Mouse (Mus musculus) inflammation-experienced regulatory T-cells, adult 6 months (primary cell): ENCODE data around the gene Ciao1. TPM values are rescaled to one million over a fixed set of nuclear protein-coding genes. Genes with fewer than 3 reads are reported as not detected.
"Not testable (repeated sequence)": the region's sequence is repeated elsewhere in the genome, so short reads cannot be mapped to it uniquely, and the experiment has no call there.

Experiments
- ATAC-seq: one replicate; pipeline ENCODE4 v1.8.0; 2017
- polyA plus RNA-seq, 3 experiments: library from polyadenylated mRNA; unstranded; fragments of 100-300 nt; shearing (Covaris generic); gene quantifications; one replicate each; pipeline ENCODE4 v1.2.1; 2017

Gene Ciao1
- polyA plus RNA-seq: 10 to 100 TPM; 39.3 to 59.1 (median 51.3) TPM

DNA sequence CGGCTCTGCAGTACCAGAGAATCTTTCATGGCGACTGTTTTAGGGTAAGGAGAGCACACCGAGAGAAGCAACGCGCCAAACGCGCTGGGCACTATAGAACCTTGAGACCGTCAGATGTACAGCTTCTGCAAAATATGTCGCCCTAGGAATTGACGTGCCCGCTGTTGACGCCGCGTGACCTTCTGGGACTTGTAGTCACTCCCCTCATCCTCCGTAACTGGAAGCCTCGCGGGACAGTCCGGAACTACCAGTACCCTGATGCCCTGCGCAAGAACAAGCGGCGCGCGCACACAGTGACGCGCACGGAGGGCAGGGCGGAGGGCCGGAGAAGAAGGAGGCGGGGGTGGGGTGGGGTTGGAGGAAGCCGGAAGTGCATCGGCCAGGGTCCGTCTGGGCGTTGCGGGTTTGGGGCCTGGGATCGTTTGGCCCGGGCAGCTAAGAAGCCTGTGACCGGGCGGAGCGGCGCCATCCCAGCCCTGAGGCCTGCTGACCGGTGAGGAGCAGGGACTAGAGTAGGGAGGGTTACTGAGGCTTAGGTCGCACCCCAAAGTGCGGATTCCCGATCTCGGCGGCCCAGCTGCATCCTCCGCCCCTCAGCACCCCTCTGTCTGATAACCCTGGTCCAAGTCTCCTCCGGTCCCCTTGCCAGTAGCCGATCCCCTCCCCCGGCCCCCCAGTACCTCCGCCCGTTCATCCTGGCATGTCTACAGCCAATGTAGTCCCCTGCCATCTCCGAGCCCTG is at the start of gene Ciao1, which contains the start of gene Tmem127:
Gene Ciao1 (minus strand): TSS at position 225 of the 742 bp plus-strand sequence.
Gene Tmem127 (plus strand): TSS at position 317 of the 742 bp plus-strand sequence.
- peak; percentile 99 for ATAC-seq

DNA sequence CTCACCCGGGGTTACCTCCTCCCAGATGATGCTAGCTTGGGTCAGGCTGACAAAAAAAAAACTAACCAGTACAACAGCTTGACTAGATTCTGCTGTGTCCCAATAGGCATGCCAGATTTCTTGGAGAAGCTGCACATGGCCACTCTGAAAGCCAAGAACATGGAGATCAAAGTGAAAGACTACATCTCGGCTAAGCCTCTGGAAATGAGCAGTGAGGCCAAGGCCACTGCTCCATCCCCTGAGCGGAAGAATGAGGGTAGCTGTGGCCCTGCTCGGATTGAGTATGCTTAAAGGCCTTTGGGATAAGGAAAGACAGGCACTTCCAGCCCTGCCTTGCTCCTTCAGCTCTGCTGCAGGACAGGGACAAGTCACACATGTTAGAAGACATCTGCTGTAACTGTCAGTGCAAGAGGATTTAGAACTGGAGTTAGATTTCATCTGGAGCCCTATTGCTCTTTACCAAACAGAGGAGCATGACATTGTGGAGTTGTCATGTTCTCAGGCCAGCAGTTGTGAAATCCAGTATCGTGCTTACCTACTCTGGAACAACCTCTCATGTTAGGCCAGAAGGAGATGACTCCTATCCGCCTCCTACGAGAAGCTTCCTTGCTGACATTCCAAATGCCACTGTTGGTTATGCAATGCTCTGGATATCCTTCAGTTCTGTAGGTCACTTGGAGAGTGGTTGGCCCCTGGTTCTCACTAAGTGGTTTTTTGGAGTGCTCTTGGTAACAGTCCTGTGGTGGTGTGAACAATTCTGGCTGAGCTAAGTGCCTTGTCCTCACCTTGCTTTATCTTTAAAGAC is 49.6 kb upstream of the Ciao1 start:
- no peak for ATAC-seq

DNA sequence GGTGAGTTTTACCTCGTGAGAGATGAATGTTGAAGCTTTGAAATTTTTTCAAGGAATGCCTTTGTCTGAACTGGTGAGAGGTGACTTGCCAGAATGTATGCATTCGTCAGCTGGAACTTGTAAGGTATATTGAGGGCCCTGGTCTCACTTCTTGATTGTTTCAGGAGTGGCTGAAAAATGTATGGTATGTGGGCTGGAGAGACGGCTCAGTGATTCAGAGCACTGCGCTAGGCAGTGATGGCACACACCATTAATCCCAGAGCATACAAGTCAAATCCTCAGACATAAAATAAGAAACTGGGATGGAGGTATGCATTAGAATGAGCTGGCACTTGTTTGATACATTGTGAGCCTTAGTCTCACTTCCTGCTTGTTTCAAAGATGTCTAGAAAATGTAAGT is 44.6 kb upstream of the Ciao1 start:
- ATAC-seq: no peak

DNA sequence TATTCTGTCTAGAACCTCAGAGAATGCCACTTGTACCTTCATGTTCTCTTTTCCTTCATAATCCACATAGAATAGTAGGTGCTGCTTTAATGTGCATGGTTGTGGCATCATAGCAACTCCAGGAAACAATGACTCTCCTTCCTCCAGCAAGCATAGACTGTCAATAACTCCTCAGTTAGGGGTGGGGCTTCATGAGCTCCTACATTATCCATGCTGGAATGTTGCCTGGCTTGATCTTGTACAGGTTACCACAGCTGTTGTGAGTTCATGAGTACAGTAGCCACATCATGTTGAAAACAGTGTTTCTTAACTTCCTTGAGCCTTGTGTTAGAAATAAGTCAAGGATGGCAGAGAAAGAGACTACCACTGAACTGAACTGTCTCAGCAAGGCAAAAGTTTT is 30.5 kb upstream of the Ciao1 start:
- no peak for ATAC-seq

DNA sequence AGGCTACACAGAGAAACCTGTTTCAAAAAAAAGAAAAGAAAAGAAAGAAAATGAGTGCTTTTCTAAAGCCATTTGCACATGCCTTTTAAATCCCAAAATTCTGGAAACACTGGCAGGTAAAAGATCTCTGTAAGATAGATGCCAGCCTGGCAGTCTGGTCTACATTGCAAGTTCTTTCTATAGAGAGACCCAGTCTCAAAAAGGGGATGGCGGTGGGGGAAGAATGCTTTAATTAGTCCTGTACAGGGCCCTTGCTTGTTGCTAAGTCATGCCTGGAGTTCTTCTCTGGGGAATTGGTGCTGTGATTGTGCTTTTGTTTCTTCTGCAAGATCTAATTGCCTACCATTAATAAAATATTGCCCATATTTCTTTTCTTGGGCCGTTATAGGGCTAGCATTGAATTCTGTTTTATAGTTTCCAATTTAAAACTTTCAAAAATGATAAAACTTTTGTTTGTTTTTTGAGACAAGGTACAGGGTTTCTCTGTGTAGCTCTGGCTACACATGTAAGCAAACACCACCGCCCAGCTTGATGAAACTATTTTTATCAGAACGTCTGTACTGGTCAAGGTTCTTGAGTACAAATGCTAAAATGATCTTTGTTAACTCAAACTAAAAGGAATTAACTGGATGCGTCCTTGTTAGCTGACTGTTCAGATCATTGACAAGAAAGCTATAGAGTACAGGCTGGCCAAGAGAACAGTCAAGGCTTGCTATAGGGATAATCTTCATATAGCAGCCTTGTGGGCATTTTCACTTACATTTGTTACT is 28.1 kb upstream of the Ciao1 start:
- no peak for ATAC-seq

DNA sequence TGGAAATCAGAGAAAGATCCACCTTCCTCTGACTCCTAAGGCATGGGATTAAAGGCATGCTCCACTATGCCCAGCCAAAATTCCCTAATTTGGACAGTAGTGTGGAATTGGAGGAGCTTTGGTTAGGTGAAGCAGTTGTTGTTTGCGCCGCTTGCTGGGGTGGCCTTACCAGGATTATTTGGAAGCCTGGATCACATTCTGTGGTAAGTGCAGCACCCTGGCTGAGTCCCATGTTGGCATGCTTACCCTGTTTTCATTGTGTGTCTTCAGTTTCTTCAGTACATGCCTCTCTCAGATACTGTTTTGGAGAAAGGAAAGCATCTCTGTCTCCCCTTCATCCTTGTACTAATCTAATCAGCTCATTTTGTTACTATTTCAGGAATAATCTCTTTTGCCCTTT is 27.0 kb upstream of the Ciao1 start:
- no peak for ATAC-seq

DNA sequence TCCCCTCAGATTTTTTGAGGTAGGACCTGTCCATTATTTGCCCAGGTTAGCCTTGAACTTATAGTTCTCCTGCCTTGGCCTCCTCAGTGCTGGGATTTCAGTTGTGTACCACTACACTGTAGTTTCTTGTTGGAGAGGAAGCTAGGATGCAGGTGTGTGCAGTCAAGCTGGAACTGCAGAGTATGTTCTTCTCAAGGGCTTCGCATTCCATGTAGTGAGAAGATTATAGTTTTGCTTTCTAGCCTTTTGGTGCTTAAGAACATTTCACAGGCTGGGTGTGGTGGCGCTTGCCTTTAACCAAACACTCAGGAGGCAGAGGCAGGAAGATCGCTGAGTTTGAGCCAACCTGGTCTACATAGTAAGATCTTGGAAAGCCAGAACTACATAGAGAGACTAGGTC is 25.2 kb upstream of the Ciao1 start:
- no peak for ATAC-seq

DNA sequence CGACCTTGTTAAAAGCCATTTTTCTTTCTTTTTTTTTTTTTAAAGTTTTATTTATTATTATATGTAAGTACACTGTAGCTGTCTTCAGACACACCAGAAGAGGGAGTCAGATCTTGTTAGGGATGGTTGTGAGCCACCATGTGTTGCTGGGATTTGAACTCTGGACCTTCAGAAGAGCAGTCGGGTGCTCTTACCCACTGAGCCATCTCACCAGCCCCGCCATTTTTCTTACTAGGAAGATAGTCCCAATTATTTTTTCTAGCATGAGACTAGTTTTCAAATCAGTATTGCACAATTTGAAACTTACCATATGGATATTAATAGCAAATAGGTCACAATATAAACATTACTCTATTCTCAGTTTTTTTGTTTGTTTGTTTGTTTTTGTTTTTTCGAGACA is 24.4 kb upstream of the Ciao1 start:
- ATAC-seq: not testable (repeated sequence)

DNA sequence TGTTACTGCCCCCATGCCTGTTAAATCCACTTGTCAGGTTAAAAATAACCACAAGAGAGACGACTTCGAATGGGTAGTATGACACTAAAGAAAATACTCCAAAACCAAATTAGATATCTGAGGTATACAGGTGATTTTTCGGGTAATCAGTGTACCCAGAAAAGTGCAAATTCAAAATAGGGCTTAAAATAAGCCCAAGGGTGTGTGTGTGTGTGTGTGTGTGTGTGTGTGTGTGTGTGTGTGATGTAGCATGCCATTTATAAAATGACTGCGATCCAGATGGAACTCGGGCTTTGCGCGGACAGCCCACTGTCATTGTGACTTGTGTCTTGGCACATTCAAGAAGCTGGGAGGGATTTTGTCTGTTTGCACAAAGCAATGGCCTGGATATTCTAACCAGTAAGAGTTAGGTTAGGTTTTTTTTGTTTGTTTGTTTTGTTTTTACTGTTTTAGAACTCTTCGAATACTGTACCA is 23.5 kb upstream of the Ciao1 start:
- no peak for ATAC-seq

DNA sequence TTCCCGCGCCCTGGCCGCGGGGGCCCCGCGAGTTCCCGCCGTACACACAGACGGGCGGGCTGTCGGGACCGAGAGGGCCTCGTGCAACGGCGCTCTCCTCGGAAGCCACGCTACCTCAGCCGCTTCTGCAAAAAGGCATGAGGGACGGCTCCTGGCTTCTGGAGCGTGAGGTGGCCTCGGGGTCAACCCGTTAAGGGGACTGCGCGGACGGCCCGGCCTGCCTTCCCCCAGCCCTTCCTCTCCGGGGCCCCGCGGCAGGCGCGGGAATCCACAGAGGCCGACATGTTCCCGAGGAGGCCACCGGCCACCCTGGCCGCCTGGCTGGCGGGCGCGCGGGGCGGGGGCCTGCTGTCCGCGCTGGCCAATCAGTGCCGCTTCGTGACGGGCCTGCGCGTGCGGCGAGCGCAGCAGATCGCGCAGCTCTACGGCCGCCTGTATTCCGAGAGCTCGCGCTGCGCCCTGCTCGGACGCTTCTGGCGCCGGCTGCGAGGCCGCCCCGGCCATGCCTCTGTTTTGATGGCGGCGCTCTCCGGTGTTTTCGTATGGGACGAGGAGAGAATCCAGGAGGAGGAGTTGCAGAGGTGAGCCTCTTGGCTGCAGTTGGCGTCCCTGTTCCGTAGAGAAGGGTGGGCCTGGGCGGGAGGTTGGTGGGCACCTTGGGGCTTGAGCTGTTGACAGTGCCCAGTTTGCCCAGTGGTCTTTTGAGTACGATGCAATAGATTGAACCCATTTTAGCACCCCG is 22.9 kb upstream of the Ciao1 start:
- peak; percentile 74 for ATAC-seq

DNA sequence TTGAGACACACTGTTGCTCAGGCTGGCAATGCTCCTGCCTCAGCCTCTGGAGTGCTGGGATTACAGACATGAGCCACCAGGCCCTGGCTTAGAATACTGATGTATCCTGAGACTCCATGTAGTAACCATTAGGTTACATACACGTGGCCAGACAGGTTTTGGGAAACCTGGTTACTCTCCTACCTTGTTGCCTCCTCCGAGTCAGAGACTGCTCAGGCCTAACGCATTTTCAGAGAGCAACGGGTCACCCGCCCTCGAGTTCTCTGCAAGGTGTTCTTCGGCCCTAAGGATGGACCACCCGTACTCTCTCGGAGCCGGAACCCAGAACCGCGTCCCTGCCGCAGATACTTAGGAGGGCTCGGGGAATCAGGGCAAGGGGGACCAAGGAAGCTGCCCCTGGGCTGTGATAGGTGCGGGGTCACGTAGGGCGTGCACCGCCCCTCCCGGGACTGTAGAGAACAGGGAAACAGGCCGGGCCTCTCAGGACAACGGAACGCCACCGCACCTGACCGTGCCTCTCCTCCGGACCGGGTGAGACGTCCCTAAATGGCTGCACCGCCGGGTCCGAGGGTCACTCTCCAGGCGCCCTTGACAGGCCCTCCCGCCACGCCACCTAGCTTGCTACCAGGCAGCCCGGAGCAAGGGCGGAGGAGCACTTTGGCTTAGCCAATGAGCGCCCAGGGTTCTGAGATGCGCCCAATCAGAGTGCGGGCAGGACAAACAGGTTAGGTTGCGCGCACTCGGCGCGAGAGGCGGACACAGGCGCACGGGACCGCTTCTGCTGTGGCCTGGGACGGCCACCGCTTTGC is 22.1 kb upstream of the Ciao1 start, which contains the start of gene Stard7:
Gene Stard7 (plus strand): TSS at position 728 of the 809 bp plus-strand sequence.
- ATAC-seq: peak; percentile 94

DNA sequence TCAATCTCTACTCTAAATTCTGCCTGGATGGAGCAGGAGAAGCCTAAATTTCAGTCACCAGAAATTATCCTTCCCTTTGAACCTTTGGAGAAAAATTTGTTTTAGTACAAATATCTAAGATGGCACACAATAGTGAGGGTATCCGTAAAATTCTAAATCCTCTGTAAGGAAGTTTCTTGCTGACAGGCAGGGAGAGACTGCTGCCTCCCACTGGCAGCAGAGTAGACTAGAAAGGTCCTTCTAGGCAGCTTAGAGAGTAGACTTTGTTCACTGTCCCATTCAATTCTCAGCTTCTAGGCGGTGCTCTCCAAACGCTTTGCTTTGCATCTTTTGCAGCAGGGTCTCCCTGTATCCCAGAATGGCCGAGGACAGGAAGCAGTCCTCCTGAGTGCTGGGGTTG is 20.2 kb upstream of the Ciao1 start:
- no peak for ATAC-seq

DNA sequence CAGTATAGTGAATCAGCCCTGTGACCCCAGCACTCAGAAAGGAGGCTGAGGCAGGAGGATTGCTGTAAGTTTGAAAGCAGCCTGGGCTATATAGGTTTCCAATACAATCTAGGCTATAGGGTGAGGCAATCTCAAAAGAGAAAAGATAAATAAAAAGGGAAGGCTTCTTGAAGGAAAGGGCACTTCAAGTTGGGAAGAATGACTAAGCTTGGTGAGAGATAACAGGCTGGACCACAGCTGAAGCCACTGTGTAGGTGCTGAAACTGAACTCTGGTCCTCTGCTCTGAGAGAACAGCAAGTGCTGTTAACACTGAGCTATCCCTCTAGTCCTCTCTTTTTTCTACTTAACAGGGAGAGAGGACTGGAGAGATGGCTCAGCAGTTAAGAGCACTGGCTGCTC is 14.9 kb upstream of the Ciao1 start:
- no peak for ATAC-seq

DNA sequence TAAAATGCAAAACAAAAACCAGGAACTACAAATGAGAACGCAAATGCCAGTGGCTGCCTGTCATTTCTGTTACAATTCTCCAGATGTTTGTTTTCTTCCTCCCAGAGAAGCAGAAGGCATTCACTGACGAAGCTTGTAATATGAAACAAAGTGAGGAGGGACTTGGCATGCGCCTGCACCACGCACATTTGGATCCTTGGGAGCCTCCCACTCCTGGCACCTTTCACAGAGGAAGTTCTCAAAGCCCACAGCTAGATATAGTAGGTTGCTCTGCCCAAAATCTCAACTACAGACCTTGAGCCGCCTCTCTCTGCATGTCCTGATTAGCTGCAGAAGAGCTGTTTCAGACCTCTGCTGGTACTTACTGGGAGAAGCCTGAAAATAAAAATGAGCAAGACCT is 11.7 kb upstream of the Ciao1 start:
- ATAC-seq: no peak

DNA sequence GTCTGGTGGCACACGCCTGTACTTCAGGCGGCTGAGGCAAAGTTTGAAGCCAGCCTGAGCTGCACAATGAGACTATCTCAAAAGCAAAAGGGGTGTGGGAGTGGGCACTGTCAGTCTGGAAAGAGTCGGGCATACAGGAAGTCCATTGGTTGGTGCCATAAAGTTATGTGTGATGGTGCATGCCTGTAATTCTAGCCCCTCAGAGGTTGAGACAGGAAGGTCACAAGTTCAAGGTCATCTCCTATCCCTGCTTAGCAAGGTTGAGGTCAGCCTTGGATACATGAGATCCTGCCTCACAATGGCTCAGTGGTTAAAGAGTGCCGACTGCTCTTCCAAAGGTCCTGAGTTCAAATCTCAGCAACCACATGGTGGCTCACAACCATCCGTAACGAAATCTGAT is 7.7 kb upstream of the Ciao1 start:
- no peak for ATAC-seq

DNA sequence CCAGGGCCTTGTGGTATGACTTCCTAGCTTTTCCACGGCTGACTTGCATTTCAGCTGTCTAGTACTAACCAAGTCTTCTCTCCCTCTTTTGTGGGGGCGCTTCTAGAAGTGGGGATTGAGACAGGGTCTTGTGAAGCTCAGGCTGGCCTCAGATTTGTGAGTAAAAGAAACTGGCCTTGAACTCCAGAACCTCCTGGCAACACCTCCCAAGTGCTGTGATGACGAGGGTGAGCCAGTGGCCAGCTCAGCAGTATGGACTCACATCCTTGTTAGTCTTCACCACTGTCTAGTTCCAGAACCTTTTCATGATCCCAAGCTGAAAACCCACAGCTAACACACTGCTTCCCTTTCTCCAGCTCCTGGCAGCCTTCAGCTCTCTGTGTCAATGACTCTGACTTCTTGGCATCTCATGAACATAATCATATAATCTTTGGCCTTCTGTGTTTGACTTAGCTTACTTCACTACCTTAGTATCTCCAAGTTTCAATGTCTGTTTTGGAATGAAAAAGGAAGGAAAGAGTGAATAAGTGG is 7.1 kb upstream of the Ciao1 start:
- ATAC-seq: no peak

DNA sequence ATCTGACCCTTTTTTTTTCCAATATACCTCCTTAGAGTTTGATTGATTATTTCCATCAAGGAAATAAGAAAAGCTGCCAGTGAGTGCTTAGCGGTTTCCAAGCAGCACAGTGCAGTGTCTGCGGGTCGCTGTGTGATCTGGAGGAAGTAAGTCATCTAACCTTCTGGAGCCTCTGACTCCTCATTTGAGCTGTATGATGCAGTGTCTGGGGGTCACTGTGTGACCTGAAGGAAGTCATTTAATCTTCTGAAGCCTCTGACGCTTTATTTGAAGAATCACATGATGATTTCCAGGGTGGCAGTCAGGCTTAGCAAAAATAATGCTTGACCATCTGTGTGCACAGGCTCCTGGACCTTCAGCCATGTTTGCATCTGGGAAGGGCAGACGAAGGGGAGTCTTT is 5.2 kb upstream of the Ciao1 start:
- ATAC-seq: no peak

DNA sequence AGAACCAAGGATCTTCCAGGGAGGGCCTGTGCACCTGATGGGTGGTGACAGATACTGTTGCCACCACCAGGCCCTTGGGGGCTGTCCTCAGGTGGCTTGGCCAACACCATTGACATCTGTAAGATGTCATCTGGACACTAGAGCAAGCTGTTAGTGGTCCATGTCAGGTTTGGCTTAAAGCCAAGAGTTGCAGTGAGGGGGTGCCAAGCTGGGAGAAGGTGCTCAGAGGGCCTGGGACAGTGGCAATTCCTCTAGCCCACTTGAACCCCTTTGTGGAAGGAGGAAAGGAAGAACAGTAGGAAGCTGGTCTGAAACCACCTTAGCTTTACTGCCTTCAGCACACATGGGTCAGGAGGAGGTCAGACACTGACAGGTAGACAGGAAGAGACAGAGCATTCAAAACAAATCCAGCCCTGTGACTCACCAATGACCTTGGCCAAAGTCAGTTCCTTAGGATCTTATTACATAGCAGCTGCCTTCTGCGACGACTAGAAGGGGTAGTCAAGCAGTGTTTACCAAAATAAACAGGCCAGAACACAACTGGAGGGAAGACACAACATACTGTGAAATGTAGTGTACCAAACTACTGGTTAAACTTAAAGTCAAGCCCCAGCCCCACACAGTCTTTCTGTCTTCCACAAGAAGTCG is 4.4 kb upstream of the Ciao1 start:
- ATAC-seq: no peak

DNA sequence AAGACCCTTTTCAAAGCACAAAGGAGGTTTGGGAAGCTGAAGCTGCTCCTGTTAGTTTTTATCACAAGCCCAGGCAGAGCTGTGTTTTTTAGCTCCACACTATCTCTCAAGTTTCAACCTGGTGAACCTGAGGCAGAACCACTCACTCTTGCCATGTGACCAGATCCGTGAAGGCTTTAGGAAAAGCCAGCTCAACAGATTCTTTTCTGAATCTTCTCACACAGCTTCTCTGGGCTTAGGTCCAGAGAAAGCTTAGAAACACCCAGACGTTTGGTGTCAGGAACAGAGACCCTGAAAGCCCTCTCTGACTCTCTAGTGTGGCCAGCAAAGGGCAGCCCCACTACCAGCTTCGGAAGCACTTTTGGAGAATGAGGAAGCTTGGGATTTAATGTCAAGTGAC is 3.8 kb upstream of the Ciao1 start:
- no peak for ATAC-seq

DNA sequence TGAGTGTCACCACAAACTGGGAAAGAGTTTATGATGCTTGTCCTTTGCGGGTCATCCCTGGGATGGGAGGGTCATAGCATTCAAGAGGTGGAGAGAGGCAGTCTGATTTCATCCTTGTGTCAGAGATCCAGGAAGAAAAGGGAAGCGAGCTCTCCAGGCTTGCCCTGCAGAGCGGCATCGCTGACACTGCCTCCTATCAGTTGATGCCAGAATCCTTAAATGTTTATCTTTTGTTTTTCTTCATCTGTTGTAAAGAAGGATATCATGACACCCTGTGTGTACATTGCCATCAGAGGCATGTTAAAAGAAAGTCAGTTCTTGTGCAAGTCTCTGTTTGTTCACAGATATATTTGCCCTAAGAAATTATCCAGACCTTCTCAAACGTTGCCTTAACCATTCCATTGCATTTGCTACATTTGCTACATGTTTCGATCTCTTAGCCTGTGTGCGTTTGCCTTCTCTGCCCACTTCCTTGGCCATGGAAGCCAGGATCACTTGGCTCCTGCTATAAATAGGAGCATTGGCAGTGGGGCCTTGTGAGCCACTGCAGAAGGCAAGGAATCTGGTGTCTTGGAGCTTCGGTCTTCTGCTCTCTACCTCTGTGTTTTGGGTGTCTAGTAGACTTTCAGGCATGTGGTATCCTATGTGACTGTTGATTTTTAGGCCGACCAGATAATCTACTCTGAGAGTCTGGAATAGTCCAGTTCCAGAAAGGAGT is 2.8 kb upstream of the Ciao1 start:
- no peak for ATAC-seq
